Mouse (Mus musculus): Measurements from ENCODE around the gene Cacna1s. TPM values are rescaled to one million over a fixed set of nuclear protein-coding genes. Genes with fewer than 3 reads are reported as not detected.

Cacna1s gene
- total RNA-seq, 1 experiment from 2014 or later = 0.26 TPM

- DNase-seq = peak; percentile 83
Measured at GRCm38 (mm10) chr1:136051465-136051864, 1.1 kb upstream of the Cacna1s start.

GRCm38 (mm10) chr1:136055771-136056170 is 3.2 kb downstream of the Cacna1s start:
- no peak for DNase-seq

GRCm38 (mm10) chr1:136058594-136058993 is 6.0 kb downstream of the Cacna1s start:
- DNase-seq = no peak

GRCm38 (mm10) chr1:136061041-136061789 is 8.7 kb downstream of the Cacna1s start:
- DNase-seq = peak; percentile 80

GRCm38 (mm10) chr1:136061790-136062141 is 9.2 kb downstream of the Cacna1s start:
- DNase-seq = no peak

- DNase-seq = no peak
Measured at GRCm38 (mm10) chr1:136063991-136064390, 11.4 kb downstream of the Cacna1s start.

GRCm38 (mm10) chr1:136066621-136067020 is 14.1 kb downstream of the Cacna1s start:
- DNase-seq = no peak

- DNase-seq = no peak
Measured at GRCm38 (mm10) chr1:136067579-136067978, 15.0 kb downstream of the Cacna1s start.

GRCm38 (mm10) chr1:136076086-136076485 is 23.5 kb downstream of the Cacna1s start:
- DNase-seq = peak; percentile 63

GRCm38 (mm10) chr1:136077656-136078055 is 25.1 kb downstream of the Cacna1s start:
- no peak for DNase-seq

- DNase-seq = no peak
Measured at GRCm38 (mm10) chr1:136081161-136081560, 28.6 kb downstream of the Cacna1s start.

- DNase-seq = no peak
Measured at GRCm38 (mm10) chr1:136085988-136086685, 33.6 kb downstream of the Cacna1s start.

- no peak for DNase-seq
Measured at GRCm38 (mm10) chr1:136089368-136090165, 37.0 kb downstream of the Cacna1s start.

- DNase-seq = no peak
Measured at GRCm38 (mm10) chr1:136093726-136094125, 41.2 kb downstream of the Cacna1s start.

GRCm38 (mm10) chr1:136094807-136095206 is 42.3 kb downstream of the Cacna1s start:
- DNase-seq = no peak

GRCm38 (mm10) chr1:136102094-136102493 is 49.5 kb downstream of the Cacna1s start:
- no peak for DNase-seq

- DNase-seq = no peak
Measured at GRCm38 (mm10) chr1:136102551-136102950, 50.0 kb downstream of the Cacna1s start.

GRCm38 (mm10) chr1:136102981-136103380 is 50.4 kb downstream of the Cacna1s start:
- DNase-seq = no peak

GRCm38 (mm10) chr1:136103696-136104095 is 51.1 kb downstream of the Cacna1s start:
- no peak for DNase-seq

- DNase-seq = no peak
Measured at GRCm38 (mm10) chr1:136104741-136105140, 52.2 kb downstream of the Cacna1s start.

- DNase-seq = no peak
Measured at GRCm38 (mm10) chr1:136109464-136109863, 56.9 kb downstream of the Cacna1s start.

GRCm38 (mm10) chr1:136116183-136116582 is 63.6 kb downstream of the Cacna1s start:
- peak; percentile 80 for DNase-seq

GRCm38 (mm10) chr1:136117069-136117468 is 64.5 kb downstream of the Cacna1s start:
- DNase-seq = no peak
